Mouse (Mus musculus): ENCODE data around the gene Car10.
A peak's percentile ranks its signal among the peaks of the same experiment; 100 is the strongest.

Gene Car10

DNA sequence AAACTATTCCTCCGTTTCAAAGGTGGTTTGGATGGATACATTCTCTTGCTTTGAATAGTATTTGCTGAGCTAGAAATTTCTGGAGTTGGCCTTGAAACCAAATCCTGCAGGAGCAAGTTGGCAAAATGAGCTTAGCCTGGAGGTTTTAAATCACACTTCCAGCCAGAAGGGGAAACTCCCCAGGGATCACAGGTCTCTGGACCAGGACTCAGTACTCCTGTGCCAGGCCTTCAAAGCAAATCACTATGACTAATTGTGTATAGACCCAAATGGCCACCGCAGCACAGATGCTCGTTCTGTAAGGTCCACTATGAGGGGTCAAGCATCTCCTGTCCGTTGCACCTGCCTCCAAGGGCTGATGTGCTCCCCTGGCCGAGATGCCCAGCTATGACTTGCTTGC, 403.8 kb downstream of the Car10 start:
- DNase-seq: no peak

DNA sequence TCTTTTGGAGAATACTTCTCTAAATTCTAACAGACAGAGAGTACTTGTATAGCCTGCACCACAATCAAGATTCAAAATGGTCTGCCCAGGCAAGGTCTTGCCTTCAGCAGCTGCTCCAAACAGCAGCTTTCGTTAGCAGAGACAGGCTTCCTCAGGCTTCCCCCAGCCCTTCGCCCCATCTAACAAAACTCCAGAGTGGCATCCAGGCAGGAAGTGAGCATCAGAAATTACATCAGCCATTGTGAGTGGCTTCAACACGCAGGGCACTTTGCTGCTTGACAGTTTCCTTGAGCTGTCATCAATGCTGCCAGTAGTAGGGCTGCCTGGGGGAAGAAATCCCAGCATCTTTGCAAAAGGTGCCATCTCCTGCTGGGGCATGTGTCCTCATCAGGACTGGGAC, 405.0 kb downstream of the Car10 start:
- DNase-seq: no peak

DNA sequence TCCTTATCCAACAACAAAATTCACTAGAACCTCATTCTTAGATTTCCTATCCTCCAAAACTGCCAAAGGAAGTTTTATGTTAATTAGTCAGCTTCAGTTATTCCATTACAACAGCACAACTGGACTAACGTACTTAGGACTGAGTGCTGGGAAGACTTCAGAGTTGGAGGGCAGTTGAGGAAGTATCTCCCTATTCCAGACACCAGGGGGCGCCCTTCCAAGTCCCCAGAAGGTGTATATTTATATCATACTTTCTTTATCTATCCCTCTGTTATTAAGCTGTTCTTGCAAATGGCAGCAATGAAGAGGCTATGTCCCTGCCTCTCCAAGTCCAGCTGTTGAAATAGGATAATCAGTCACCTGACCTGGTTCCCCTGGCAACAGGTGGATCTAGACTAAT, 405.6 kb downstream of the Car10 start:
- peak; percentile 15 for DNase-seq

DNA sequence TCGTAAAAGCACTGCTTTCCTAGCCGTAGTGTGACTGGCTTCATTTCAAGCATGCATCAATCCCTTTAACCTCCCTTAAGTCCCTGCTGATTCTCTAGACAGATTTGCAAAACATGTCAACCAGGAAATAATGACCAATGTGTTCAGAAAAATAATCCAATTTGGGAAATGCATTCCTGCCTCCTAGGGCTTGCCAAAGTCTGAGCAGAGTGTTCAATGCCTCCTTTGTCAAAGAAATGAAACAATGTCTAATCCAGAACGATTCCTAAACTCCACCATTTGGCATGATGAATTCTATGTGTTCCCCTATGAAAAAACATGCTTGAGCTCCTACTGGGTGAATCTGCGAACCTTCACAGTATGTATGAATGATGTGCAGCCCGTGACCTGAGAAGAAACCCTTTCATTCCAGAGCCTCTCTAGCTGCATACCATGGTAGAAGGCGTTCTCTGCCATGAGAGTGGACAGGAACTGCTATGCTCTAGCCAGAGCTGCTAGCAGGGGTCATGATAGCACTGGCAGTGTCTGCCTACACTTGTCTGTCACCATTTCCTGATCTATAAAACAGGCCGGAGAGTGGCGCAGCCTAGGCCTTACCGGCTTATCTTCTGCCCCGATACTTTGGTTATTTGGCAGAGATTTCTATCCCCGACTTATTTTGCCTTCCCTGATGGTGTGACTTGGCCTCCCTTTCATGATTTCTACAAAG, 411.9 kb downstream of the Car10 start:
- DNase-seq: no peak

DNA sequence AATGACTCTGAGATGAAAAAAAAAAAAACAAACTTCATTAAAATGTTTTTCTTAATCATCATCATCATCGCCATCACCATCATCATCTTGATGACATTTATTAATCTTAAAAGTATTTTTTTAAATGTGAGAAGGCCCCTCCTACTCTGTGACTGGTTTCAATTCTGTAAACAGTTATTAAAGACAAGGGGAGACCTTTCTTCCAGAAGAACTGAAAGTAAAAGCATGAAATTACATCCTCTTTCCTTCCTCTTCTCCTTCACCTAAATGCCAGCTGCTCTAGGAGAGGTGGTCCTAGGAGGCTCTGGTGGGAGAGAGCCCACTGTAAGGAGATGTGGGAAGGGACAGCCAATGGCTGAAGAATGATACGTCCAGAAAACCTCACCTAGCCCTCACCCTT, 415.0 kb downstream of the Car10 start:
- no peak for DNase-seq

DNA sequence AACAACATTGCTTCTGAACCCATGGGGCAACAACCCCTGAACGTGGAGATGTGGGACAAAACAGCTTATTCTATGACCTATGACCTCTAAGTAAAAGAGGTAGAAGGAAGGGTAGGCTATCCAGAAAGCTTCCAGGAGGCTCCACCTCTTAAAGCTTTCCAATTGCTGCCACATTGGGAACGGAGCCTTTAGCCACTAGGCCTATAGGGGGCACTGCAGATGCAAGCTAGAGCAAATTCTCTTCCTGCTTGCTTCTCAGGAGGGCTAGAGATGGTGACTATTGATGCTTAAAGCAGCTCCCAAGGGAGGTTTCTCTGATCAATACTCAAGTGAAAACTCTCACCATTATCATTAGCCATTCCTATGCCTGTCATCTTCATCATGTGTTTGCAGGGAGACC, 416.6 kb downstream of the Car10 start:
- no peak for DNase-seq

DNA sequence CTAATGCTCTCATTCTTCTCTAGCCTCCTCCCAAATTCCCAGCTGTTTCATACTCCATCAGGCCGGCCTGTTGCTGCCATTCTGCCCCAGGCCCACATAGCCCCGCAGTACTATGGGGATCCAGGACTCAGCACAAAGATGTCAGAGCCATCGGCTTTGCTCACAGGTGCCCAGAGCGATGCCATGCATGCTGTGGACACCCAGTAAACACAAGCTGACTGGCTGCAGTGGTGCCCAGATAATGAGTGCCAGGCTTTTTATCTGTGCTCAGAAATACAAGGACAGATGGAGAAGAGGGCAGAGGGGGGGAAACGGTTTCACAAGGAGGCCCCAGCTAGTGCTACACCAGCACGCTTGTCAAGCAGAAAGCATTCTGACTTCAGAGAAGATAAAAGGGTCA, 417.7 kb downstream of the Car10 start:
- no peak for DNase-seq

DNA sequence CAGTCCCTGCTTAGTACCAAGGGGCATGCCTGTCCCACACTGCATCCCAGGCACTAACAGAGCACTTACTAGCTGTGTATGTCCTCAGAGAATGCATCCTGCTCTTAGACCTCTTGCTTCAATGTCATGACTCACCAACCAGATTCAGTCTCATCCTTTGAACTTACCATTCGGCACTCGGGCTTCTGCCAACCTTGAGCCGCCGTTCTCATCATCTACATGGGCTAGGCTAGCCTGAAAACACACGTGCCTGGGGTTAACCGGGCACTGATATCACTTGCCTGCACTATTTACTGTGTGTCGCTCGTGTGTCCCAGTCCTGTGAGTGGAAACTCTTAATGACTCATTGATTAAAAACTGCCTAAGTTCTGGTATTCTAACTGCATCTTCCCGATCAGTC, 418.4 kb downstream of the Car10 start:
- DNase-seq: no peak

DNA sequence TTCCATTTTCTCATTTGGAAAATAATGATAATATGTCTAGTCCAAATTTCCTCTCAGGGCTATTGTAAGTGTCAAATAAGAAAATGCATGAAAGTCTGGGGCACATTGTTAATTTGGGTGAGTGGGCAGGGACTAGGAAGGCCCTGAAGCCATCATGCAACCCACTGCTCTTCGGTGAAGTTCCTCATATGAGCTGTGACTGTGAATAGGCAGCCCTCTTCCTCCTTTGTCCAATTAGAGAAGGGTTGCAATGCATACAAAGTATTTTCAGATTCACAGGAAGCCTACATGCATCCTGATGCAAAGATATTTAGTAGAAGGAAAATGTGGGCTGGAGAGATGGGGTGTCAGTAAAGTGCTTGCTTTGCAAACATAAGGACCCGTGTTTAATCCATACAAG, 419.1 kb downstream of the Car10 start:
- DNase-seq: no peak

DNA sequence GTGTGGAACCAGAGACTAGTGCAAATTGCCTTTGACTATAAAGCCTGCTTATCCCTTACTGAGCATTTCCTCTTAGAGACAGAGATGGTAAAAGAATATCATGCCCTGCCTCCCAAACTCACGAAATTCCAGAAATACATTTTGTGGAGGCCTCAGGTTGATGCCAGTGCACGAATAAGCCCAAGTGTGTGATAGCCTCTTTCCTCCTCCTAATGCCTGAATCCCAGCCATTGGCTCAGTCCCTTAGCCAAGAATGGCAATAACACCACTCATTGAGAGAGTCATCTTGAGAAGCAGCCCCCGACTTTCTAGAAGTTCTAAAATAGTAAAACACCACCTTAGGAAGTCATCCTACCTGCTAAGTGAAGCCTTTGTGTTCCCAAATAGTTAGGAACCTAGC, 424.7 kb downstream of the Car10 start:
- DNase-seq: no peak

DNA sequence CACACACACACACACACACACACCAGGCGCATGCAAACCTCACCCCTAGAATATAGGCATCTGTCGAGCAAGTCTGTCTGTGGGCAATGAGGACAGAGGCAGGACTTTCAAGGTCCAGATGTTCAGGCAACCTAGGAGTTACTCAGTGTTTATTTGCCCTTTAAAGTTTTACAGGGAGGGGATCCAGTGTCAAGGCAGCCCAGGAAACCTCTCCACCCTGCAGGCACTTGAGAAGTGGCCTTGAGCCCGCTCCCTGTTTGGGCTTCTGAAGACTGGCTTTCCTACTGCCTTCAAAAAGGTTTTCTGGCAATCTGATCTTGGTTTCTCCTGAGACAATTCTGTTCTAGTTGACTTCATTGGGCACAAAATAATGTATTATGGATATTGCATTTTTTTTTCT, 428.1 kb downstream of the Car10 start:
- DNase-seq: no peak

DNA sequence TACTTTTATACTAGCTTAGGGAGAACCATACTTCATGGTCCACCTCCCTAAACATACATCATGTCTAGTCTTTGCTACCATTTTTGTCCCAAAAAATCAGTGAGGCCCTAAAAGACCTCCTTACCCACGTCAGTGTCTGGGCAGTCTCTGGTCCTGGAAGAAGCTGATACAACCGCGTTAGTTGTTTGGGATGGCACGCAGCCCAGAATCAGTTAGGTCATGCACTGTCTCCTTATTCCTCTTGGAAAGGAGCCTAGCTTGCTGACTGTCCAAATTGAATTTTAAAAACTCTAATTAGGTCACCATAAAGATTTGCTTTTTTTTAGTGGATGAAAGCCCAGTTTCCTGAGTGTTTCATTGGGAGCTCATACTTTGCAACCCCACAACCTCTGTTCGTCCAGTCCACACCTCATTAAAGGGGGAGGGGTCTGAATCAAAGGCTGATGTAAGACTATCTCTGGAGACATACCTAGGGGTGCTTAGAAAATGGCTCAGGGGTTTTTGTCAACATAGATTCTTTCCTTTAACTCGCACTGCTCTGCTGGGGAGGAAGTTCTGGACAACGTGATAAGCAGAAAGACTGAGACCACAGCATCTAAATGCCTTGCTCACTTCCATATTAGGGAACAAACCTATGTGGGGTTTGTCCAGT, 433.3 kb downstream of the Car10 start:
- peak; percentile 85 for DNase-seq

DNA sequence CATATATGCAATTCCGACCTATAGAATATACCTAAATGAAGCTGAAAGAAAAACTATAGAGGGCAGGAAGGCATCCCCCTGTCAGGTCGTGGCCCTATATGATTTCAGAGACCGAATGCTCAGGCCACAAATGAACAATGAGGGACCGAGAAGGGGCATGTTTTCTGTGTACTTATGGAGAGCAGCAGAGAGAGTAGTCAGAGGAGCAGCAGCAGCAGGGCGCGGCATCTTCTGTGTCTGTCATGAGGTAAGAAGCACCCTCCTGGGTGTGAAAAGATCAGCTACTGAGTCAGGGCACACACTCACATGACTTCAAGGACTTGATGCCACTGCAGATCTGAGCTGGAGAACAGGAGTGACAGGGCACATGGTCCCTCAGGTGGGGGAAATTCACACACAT, 438.4 kb downstream of the Car10 start:
- DNase-seq: no peak

DNA sequence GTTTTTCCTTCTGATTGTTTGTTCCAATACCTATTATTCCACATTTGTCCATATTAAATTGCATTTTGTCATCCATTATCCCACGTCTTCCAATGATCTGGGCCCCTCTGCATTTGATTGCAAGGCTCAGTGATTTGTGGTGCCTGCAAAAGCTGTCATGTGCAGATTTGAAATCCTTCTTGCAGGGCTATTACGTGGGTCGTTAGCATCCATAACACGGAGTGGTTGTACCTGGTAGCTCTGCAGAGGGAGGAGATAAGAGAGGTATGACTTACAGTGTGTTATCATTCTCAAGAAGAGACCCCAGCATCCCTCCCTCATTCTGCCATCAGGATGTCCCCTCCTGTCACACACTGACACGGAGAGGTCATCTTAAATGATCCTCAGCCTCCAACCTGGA, 451.1 kb downstream of the Car10 start:
- no peak for DNase-seq

DNA sequence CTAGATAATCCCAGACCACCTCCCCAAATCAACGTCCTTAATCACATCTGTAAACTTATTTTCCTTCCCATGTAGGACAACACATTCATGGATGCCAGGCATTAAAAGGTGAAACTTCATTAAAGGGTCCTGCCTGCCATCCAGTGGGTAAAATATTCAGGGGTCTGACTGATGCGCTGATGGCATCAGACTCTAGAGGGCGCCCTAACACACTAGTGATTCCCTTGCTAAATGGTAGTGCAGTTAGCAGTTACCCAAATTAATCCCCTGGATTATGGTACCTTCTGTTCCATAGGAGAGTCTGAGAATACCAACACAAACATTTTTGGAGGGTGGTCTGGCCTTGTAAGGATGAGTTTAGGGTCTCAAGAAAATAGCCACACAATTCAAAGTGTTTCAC, 453.1 kb downstream of the Car10 start:
- peak; percentile 39 for DNase-seq

DNA sequence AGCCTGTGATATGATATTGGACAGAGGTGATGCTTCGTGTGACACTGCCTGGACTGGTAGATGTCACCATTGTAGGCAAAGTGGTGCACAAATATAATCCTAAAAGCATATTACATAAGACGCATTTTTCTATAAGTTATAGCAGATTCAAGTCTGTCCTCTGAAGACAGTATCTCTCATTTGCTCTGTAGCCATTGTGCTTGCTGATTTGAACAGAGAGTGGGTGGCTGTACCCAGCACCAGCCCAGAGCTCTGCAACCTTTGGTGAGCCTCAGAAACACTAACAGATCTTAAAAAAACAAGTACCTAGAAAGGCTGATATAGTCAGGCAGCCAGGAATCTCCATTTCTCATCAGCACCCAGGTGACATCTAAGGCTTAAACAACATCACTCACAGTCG, 461.3 kb downstream of the Car10 start:
- DNase-seq: no peak

DNA sequence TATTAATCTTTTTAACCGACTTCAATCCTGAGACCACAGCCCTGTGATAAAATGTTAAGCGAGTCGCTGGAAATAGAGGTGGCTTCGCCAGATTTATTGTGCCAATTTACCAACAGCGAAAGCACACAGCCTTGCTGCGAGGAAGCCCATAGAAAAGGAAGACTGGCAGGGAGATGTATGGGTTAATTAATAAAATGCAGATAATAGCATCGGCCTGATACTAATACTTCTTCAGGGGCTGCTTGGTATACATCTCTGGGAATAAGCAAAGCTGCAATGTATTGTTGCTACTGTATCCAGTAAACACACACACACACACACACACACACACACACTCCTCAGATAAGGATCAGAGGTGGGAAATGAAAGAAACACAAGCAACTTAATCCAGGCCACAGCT, 462.7 kb downstream of the Car10 start:
- no peak for DNase-seq

DNA sequence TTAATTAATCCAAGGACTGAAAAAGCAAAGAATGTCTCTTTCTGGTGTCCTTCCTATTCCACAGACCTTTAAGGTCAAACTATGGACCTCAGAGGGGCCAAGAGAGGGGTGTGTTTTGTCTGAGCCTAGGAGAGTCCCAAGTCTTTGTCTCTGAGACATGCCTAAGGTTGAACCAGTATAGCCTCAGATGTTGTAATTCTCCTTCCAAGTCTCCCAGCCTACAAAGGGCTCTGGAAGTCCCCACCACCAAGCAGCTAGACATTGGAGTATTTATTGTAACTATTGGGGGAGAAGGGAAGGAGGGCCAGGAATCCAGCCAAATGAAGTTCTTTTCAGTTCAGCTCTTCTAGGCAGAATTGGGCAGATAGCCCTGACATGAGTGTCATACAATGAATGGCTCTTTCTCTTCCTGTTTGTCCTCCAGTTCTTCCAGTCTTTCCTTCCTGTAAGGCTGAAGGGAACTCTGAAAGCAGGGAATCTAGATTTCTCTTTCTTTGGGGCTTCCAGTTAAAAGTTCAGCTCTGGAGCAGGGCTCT, 464.6 kb downstream of the Car10 start:
- DNase-seq: peak; percentile 60

DNA sequence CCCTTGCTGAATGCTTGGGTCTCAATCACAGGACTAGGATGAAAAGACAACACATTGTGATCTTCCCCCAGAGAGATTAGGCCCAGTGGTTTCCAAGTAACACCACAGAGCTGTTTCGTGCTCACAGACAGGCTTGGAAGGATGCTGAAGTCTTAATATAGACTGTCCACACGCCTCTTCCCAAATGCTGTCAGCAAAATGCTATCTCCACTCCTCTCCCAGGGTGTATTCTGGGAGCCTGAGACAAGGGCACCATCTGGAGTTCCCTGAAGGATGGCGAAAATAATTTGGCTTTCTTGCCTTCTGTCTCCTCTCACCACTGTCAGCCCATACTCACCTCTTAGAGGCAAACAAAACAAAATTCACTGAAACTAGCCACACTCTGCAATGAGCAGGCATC, 467.9 kb downstream of the Car10 start:
- DNase-seq: peak; percentile 25

DNA sequence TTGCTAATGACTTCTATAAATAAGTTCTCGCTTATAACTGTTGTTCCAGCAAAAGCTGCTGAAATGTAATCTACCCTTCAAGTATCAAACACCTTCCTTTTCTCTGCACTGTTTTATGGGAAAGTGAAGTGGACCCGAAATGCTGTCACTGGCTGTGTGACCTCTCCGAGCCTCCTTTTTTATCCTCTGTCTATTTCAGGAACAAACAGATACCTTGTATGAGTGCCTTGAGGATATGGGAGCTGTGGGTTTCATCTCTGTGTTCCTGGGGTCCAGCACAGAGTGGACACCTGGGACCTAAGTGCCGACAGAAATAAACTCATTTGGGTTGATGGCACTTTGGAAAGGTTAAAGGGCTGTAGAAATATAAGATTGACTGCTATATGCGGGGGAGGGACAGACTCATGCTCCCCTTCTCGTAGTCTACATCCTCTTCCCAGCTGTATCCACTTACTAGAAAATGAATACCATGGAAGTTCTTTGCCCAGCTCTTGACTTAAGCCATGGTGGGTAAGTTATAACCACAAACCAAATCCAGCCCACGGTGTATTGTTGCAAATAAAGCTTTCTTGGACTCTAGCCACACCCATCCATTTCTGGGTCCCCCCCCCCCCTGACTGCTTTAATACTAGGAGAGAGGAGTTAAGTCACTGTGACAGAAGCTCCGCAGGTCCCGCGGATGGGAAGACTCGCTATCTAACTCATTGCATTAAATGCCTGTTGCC, 474.3 kb downstream of the Car10 start:
- DNase-seq: no peak

DNA sequence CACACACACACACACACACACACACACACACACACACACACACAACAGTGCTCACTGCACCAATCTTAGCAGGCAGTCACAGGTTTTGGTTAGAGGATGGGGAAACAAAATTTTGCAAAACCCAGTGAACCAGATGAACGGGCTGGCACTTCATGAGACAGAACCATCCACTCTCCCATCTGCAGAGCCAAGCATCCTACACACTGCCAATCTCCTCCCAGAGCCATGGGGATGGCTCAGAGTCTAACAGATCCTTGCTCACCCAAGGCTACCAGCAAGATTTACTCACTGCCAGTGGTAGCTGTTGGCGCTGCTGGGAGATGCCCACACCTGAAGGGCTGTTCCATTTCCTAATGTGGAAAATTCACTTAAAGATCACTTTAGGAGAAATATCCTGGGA, 479.6 kb downstream of the Car10 start:
- no peak for DNase-seq

DNA sequence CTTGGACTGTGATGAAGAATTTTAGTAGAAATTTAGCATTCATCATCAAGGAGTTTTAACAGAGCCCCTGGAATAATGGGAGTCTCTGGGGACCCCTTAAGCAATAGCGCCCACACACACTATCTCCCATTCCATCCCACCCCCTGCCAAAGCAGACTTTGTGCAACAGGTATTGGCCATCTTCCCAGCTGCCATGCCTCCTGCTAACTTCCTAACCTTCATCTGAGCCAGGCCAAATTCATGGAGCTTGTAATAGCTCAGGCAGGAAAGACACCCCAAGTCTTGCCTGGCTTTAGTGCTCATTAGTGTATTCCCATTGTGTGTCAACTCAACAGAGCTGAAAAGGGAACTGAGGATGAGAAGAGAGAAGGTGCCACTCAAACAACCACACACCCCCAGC, 481.8 kb downstream of the Car10 start:
- no peak for DNase-seq

DNA sequence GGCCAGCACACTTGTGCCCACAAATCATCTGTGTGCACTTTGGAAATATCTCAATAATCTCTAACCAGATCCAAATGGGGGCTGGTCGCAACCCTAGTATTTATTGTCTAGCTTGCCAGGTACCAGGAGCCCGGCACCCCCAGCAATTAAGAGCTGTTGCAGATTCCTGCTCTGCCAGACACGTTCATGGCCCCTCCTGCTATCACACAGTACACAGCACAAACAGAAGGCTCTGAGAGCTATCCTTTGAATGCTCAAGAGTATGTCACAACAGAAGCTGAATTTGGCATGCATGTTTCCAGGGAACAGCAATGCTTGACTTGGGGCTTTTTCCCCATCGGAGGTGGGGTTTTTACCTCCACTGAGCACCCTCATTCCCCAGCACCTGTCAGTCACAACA, 483.5 kb downstream of the Car10 start:
- DNase-seq: no peak

DNA sequence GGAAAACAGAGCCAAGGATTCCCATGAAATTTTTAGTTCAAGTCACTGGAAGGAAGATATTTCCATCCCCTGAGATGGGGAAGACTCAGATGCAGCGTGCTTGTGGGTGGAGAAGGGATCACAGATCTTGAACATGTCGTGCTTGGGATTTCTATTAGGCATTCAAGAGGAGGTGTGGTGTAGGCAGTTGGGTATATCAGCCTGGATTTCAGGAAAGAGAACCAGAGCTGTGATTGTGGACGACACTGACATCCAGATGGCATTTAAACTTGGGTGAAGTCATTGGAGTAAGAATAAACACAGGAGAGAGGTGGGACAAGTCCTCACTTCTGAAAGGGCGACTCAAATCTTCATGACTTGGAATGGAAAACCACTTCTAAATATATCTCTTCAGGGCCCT, 490.0 kb downstream of the Car10 start:
- no peak for DNase-seq
